Mouse (Mus musculus): ENCODE results near the gene Dad1.

DNA sequence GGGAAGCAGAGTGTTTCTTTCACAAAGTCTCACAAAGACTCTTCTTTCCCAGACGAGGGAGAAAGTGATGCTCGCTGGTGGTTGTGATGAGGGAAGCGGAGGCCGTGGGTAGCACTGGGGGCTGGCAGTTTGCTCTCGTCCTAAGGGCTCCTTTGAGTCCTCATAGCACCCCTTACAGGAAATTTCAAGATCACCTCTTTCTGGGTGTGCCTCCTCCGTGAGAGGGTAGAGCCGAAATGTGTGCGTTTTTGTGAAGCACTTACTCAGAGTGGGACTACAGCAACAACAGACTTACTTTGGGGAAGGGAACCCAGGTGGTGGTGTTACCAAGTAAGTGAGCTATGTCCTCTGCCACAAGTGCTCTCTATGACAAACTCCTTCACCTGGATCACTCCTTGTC lies 42.7 kb downstream of the Dad1 start:
- TF ChIP-seq POLR2A (IDR thresholded peaks at IDR 0.05; ENCODE audit: borderline replicate concordance, low read depth, low read length) = no peak
- TF ChIP-seq CTCF (IDR thresholded peaks at IDR 0.05; ENCODE audit: low read depth, low read length) = no peak

All from bone marrow macrophage, adult 2 months (primary cell).